Mouse (Mus musculus) hindbrain, embryonic 15.5 days (tissue): ENCODE data around the gene Gm6525. TPM values are rescaled to one million over a fixed set of nuclear protein-coding genes. Genes with fewer than 3 reads are reported as not detected.

Experiments used
- ATAC-seq: fragments of 200-750 bp; cut with Nextera tagmentation; 2 replicates; pipeline ENCODE4 v1.8.0; 2017; ENCODE audit warnings: low read depth, moderate number of reproducible peaks, moderate TSS enrichment; ENCODE audit not compliant: low FRiP score
- H3K27ac ChIP-seq: fragments of 300-500 bp; sonication (generic); replicated peaks from 2 replicates; pipeline ENCODE4 v1.5.1; 2015; ENCODE audit warnings: mild to moderate bottlenecking, inconsistent platforms
- H3K27me3 ChIP-seq: fragments of 300-500 bp; sonication (generic); 2 replicates; pipeline ENCODE4 v1.6.1; 2015; ENCODE audit warnings: control low read depth, inconsistent platforms
- H3K36me3 ChIP-seq: fragments of 300-500 bp; sonication (generic); 2 replicates; pipeline ENCODE4 v1.6.1; 2015; ENCODE audit warnings: control low read depth, inconsistent platforms
- H3K4me1 ChIP-seq: fragments of 300-500 bp; sonication (generic); replicated peaks from 2 replicates; pipeline ENCODE4 v1.6.1; 2015; ENCODE audit warnings: control low read depth, inconsistent platforms
- H3K4me2 ChIP-seq: fragments of 300-500 bp; sonication (generic); 2 replicates; pipeline ENCODE4 v1.6.1; 2015; ENCODE audit warnings: moderate library complexity, mild to moderate bottlenecking, inconsistent platforms
- H3K4me3 ChIP-seq: fragments of 300-500 bp; sonication (generic); 2 replicates; pipeline ENCODE4 v1.5.1; 2015; ENCODE audit warnings: mild to moderate bottlenecking, inconsistent platforms
- H3K9ac ChIP-seq: fragments of 300-500 bp; sonication (generic); 2 replicates; pipeline ENCODE4 v1.6.1; 2015; ENCODE audit warnings: inconsistent platforms
- H3K9me3 ChIP-seq: fragments of 300-500 bp; sonication (generic); 2 replicates; pipeline ENCODE4 v1.6.1; 2016; ENCODE audit warnings: control low read depth, inconsistent platforms
- WGBS: fragments of 180-500 bp; shearing (Covaris S2); methylation state at CpG from one replicate; pipeline ENCODE4 v1.1.7; 2015; 5-methylcytosine and 5-hydroxymethylcytosine counted together
- polyA plus RNA-seq: library from polyadenylated mRNA; unstranded; fragments of >200 nt; fragmentation: Nextera tagmentation; extraction: Ambion mirVana; gene quantifications from 2 replicates; pipeline ENCODE4 v1.2.1, GENCODE M21; 2015

Gm6525 gene
- polyA plus RNA-seq, 1 experiment from 2014 or later: 2.3 TPM

GRCm38 (mm10) chr3:84217118-84217960 lies 43.4 kb downstream of the Gm6525 start:
- Histone ChIP-seq H3K4me2 (peak overlapping the region; percentile 78), H3K9ac (peak overlapping the region; percentile 40; the same call in 1 of the 2 replicates), H3K27me3 (no peaks in the 10 kb centered on the region), H3K4me3 (peak overlapping the region; percentile 60), H3K9me3 (no peaks in the 10 kb centered on the region), H3K36me3 (no peaks in the 10 kb centered on the region), H3K4me1 (peaks cover 75% of the 10 kb centered on the region), H3K27ac (peak overlapping the region; percentile 67)
- 42% methylated on average over 12 of the region's 12 CpGs for WGBS
- ATAC-seq: no peak

- Histone ChIP-seq H3K36me3 (no peaks in the 10 kb centered on the region), H3K9me3 (no peaks in the 10 kb centered on the region), H3K4me3 (peak overlapping the region; percentile 60), H3K4me1 (peaks cover 70% of the 10 kb centered on the region), H3K27me3 (no peaks in the 10 kb centered on the region), H3K4me2 (peak overlapping the region; percentile 78), H3K27ac (peak overlapping the region; percentile 67), H3K9ac (peak overlapping the region; percentile 40)
- WGBS: 23% methylated on average over 4 of the region's 4 CpGs
- ATAC-seq: no peak
Observed at GRCm38 (mm10) chr3:84217961-84218351, 44.1 kb downstream of the Gm6525 start.

- Histone ChIP-seq H3K4me3 (peak overlapping the region; percentile 60), H3K4me2 (peak overlapping the region; percentile 78), H3K9ac (peak overlapping the region; percentile 84), H3K9me3 (no peaks in the 10 kb centered on the region), H3K27ac (peak overlapping the region; percentile 67), H3K36me3 (no peaks in the 10 kb centered on the region), H3K4me1 (peaks cover 69% of the 10 kb centered on the region), H3K27me3 (no peaks in the 10 kb centered on the region)
- WGBS: 43% methylated on average over 2 of the region's 2 CpGs
- no peak for ATAC-seq
Observed at GRCm38 (mm10) chr3:84218498-84218897, 44.6 kb downstream of the Gm6525 start.

- peak overlapping the region; percentile 78 for H3K4me2 ChIP-seq
- 8% methylated on average over 2 of the region's 2 CpGs for WGBS
- H3K4me1 ChIP-seq: peaks cover 64% of the 10 kb centered on the region
- peak overlapping the region; percentile 94 for H3K27ac ChIP-seq
- H3K4me3 ChIP-seq: peak overlapping the region; percentile 60
- H3K36me3 ChIP-seq: no peaks in the 10 kb centered on the region
- H3K27me3 ChIP-seq: no peaks in the 10 kb centered on the region
- no peak for ATAC-seq
- H3K9me3 ChIP-seq: no peaks in the 10 kb centered on the region
- peak overlapping the region; percentile 84 for H3K9ac ChIP-seq
Observed at GRCm38 (mm10) chr3:84219166-84219710, 45.3 kb downstream of the Gm6525 start.

- Histone ChIP-seq H3K4me1 (peaks cover 58% of the 10 kb centered on the region), H3K4me2 (peak overlapping the region; percentile 78), H3K9ac (peak overlapping the region; percentile 84), H3K27ac (peak overlapping the region; percentile 94), H3K4me3 (peak overlapping the region; percentile 60), H3K9me3 (no peaks in the 10 kb centered on the region), H3K36me3 (no peaks in the 10 kb centered on the region), H3K27me3 (no peaks in the 10 kb centered on the region)
- WGBS: 1% methylated on average over 9 of the region's 9 CpGs
- ATAC-seq: peak; percentile 68
Observed at GRCm38 (mm10) chr3:84219720-84220273, 45.9 kb downstream of the Gm6525 start.

- Histone ChIP-seq H3K4me1 (peaks cover 53% of the 10 kb centered on the region), H3K4me3 (peak overlapping the region; percentile 60), H3K27ac (peak overlapping the region; percentile 94), H3K36me3 (no peaks in the 10 kb centered on the region), H3K4me2 (peak overlapping the region; percentile 78), H3K9me3 (no peaks in the 10 kb centered on the region), H3K27me3 (no peaks in the 10 kb centered on the region), H3K9ac (peak overlapping the region; percentile 84)
- ATAC-seq: peak; percentile 25
- WGBS: 2% methylated on average over 9 of the region's 9 CpGs
Observed at GRCm38 (mm10) chr3:84220326-84220725, 46.4 kb downstream of the Gm6525 start.

- H3K4me1 ChIP-seq: peaks cover 49% of the 10 kb centered on the region
- H3K4me2 ChIP-seq: peak overlapping the region; percentile 78
- WGBS: under 1% methylated on average over 11 of the region's 11 CpGs
Observed at GRCm38 (mm10) chr3:84220748-84221147, 46.8 kb downstream of the Gm6525 start.

More at GRCm38 (mm10) chr3:84220748-84221147, 46.8 kb downstream of the Gm6525 start:
- H3K36me3 ChIP-seq: no peaks in the 10 kb centered on the region
- peak overlapping the region; percentile 60 for H3K4me3 ChIP-seq
- H3K27ac ChIP-seq: peak overlapping the region; percentile 94
- peak; percentile 85 for ATAC-seq
- H3K9ac ChIP-seq: peak overlapping the region; percentile 84
- H3K27me3 ChIP-seq: no peaks in the 10 kb centered on the region
- H3K9me3 ChIP-seq: no peaks in the 10 kb centered on the region

Other genes with a start within 250 kb of the Gm6525 start
- gene Tmem131l, start 133.9 kb upstream of the Gm6525 start, polyA plus RNA-seq: 46.6 and 48.6 TPM in 2 replicates
- 1.8 and 2.6 TPM in 2 replicates for gene Mnd1, start 18.3 kb upstream of the Gm6525 start, polyA plus RNA-seq
- 139 and 145 TPM in 2 replicates for gene Trim2, start 132.8 kb downstream of the Gm6525 start, polyA plus RNA-seq